Mouse (Mus musculus): ENCODE measurements around the gene Osgin1. TPM values are rescaled to one million over a fixed set of nuclear protein-coding genes. Genes with fewer than 3 reads are reported as not detected.
A peak's percentile ranks its signal among the peaks of the same experiment; 100 is the strongest.

Gene Osgin1
- total and polyA plus RNA-seq, 2 experiments from 2014 or later = 0.38 TPM; not detected in 1

- H3K27ac ChIP-seq (ENCODE audit: low read depth) = peak within 1 kb of the TSS; percentile 99
- TF ChIP-seq CTCF (IDR thresholded peaks at IDR 0.05; ENCODE audit: low read depth) = no peak
- TF ChIP-seq EP300 (IDR thresholded peaks at IDR 0.05; ENCODE audit: low read depth) = peak; percentile 97
- 0 out of 2 replicates have a peak, but pooled peaks cover 3% of the 10 kb centered on the region for H3K36me3 ChIP-seq (replicated peaks; ENCODE audit: control insufficient read depth, insufficient read depth, low read length)
- H3K27me3 ChIP-seq (ENCODE audit: control insufficient read depth, insufficient read depth, low read length) = no peaks in the 10 kb centered on the region
- H3K4me3 ChIP-seq (ENCODE audit: low read depth, low read length) = peak within 1 kb of the TSS; percentile 70
- H3K9me3 ChIP-seq (replicated peaks; ENCODE audit: control insufficient read depth, low read length) = no peaks in the 10 kb centered on the region
- H3K4me1 ChIP-seq (ENCODE audit: control insufficient read depth, insufficient read depth) = peaks cover 30% of the 10 kb centered on the region
- peak within 1 kb of the TSS; percentile 96 for H3K9ac ChIP-seq (replicated peaks; ENCODE audit: low read depth, low read length)
- H3K4me2 ChIP-seq (ENCODE audit: low read depth, low read length) = peak within 1 kb of the TSS; percentile 100
- DNase-seq (ENCODE audit: low spot score) (peak; percentile 93), ATAC-seq (ENCODE audit: insufficient read depth, low read depth) (peak; percentile 90)
- WGBS = 1% methylated on average over 43 of the region's 44 CpGs
These were observed 39.3 kb upstream of the Osgin1 start, which contains the start of gene Mlycd for GRCm38 (mm10) chr8:119394524-119395026. Mlycd (plus strand) TSS chr8:119394878.

GRCm38 (mm10) chr8:119395072-119395950, 38.6 kb upstream of the Osgin1 start:
- H3K27me3 ChIP-seq (ENCODE audit: control insufficient read depth, insufficient read depth, low read length) = no peaks in the 10 kb centered on the region
- no peak for DNase-seq (ENCODE audit: low spot score)
- TF ChIP-seq CTCF (IDR thresholded peaks at IDR 0.05; ENCODE audit: low read depth) (no peak), EP300 (IDR thresholded peaks at IDR 0.05; ENCODE audit: low read depth) (no peak)
- H3K27ac ChIP-seq (ENCODE audit: low read depth) = peak overlapping the region; percentile 99
- peak overlapping the region; percentile 96 for H3K9ac ChIP-seq (replicated peaks; ENCODE audit: low read depth, low read length)
- ATAC-seq (ENCODE audit: insufficient read depth, low read depth) = peak; percentile 31
- 4% methylated on average over 75 of the region's 83 CpGs for WGBS
- 0 out of 2 replicates have a peak, but pooled peaks cover 3% of the 10 kb centered on the region for H3K36me3 ChIP-seq (replicated peaks; ENCODE audit: control insufficient read depth, insufficient read depth, low read length)
- H3K4me1 ChIP-seq (ENCODE audit: control insufficient read depth, insufficient read depth) = peaks cover 32% of the 10 kb centered on the region
- peak overlapping the region; percentile 100 for H3K4me2 ChIP-seq (ENCODE audit: low read depth, low read length)
- no peaks in the 10 kb centered on the region for H3K9me3 ChIP-seq (replicated peaks; ENCODE audit: control insufficient read depth, low read length)
- H3K4me3 ChIP-seq (ENCODE audit: low read depth, low read length) = peak overlapping the region; percentile 70

GRCm38 (mm10) chr8:119398558-119398957, 35.4 kb upstream of the Osgin1 start:
- TF ChIP-seq EP300 (IDR thresholded peaks at IDR 0.05; ENCODE audit: low read depth) (no peak), CTCF (IDR thresholded peaks at IDR 0.05; ENCODE audit: low read depth) (no peak)
- H3K9ac ChIP-seq (replicated peaks; ENCODE audit: low read depth, low read length) = 0 out of 2 replicates have a peak overlapping the region, but pooled peaks have one; percentile 4
- H3K4me1 ChIP-seq (ENCODE audit: control insufficient read depth, insufficient read depth) = peaks cover 32% of the 10 kb centered on the region
- no peak overlapping the region for H3K4me2 ChIP-seq (ENCODE audit: low read depth, low read length)
- peaks cover 18% of the 10 kb centered on the region for H3K36me3 ChIP-seq (replicated peaks; ENCODE audit: control insufficient read depth, insufficient read depth, low read length)
- H3K9me3 ChIP-seq (replicated peaks; ENCODE audit: control insufficient read depth, low read length) = no peaks in the 10 kb centered on the region
- DNase-seq (ENCODE audit: low spot score) (no peak), ATAC-seq (ENCODE audit: insufficient read depth, low read depth) (no peak)
- peak overlapping the region; percentile 92 for H3K27ac ChIP-seq (ENCODE audit: low read depth)
- 81% methylated on average over 9 of the region's 9 CpGs for WGBS
- H3K27me3 ChIP-seq (ENCODE audit: control insufficient read depth, insufficient read depth, low read length) = no peaks in the 10 kb centered on the region
- H3K4me3 ChIP-seq (ENCODE audit: low read depth, low read length) = no peak overlapping the region

GRCm38 (mm10) chr8:119399255-119399654, 34.7 kb upstream of the Osgin1 start:
- DNase-seq (ENCODE audit: low spot score) = peak; percentile 89
- WGBS = 31% methylated on average over 6 of the region's 6 CpGs

GRCm38 (mm10) chr8:119400122-119400671, 33.7 kb upstream of the Osgin1 start:
- H3K9me3 ChIP-seq (replicated peaks; ENCODE audit: control insufficient read depth, low read length) = no peaks in the 10 kb centered on the region

More at GRCm38 (mm10) chr8:119399255-119399654, 34.7 kb upstream of the Osgin1 start:
- H3K27ac ChIP-seq (ENCODE audit: low read depth) = peak overlapping the region; percentile 92
- TF ChIP-seq CTCF (IDR thresholded peaks at IDR 0.05; ENCODE audit: low read depth) (no peak), EP300 (IDR thresholded peaks at IDR 0.05; ENCODE audit: low read depth) (peak; percentile 99)
- peaks cover 23% of the 10 kb centered on the region for H3K36me3 ChIP-seq (replicated peaks; ENCODE audit: control insufficient read depth, insufficient read depth, low read length)
- H3K4me2 ChIP-seq (ENCODE audit: low read depth, low read length) = no peak overlapping the region
- ATAC-seq (ENCODE audit: insufficient read depth, low read depth) = peak; percentile 72
- H3K4me1 ChIP-seq (ENCODE audit: control insufficient read depth, insufficient read depth) = peaks cover 29% of the 10 kb centered on the region
- H3K9ac ChIP-seq (replicated peaks; ENCODE audit: low read depth, low read length) = no peak overlapping the region
- no peak overlapping the region for H3K4me3 ChIP-seq (ENCODE audit: low read depth, low read length)
- H3K27me3 ChIP-seq (ENCODE audit: control insufficient read depth, insufficient read depth, low read length) = no peaks in the 10 kb centered on the region
- H3K9me3 ChIP-seq (replicated peaks; ENCODE audit: control insufficient read depth, low read length) = no peaks in the 10 kb centered on the region

More at GRCm38 (mm10) chr8:119400122-119400671, 33.7 kb upstream of the Osgin1 start:
- Histone ChIP-seq H3K27me3 (ENCODE audit: control insufficient read depth, insufficient read depth, low read length) (no peaks in the 10 kb centered on the region), H3K9ac (replicated peaks; ENCODE audit: low read depth, low read length) (0 out of 2 replicates have a peak overlapping the region, but pooled peaks have one; percentile 12), H3K4me2 (ENCODE audit: low read depth, low read length) (no peak overlapping the region), H3K4me1 (ENCODE audit: control insufficient read depth, insufficient read depth) (peaks cover 27% of the 10 kb centered on the region), H3K36me3 (replicated peaks; ENCODE audit: control insufficient read depth, insufficient read depth, low read length) (peaks cover 32% of the 10 kb centered on the region), H3K27ac (ENCODE audit: low read depth) (peak overlapping the region; percentile 92), H3K4me3 (ENCODE audit: low read depth, low read length) (no peak overlapping the region)
- TF ChIP-seq CTCF (IDR thresholded peaks at IDR 0.05; ENCODE audit: low read depth) = no peak
- TF ChIP-seq EP300 (IDR thresholded peaks at IDR 0.05; ENCODE audit: low read depth) = no peak
- no peak for DNase-seq (ENCODE audit: low spot score)
- no peak for ATAC-seq (ENCODE audit: insufficient read depth, low read depth)
- 76% methylated on average over 9 of the region's 9 CpGs for WGBS

Data from heart, postnatal 0 days (tissue).